Mouse (Mus musculus): ENCODE data around the gene Nfib. TPM values are rescaled to one million over a fixed set of nuclear protein-coding genes. Genes with fewer than 3 reads are reported as not detected.

Nfib gene
- polyA plus RNA-seq, 2 experiments = 1.7 to 2.6 TPM

DNA sequence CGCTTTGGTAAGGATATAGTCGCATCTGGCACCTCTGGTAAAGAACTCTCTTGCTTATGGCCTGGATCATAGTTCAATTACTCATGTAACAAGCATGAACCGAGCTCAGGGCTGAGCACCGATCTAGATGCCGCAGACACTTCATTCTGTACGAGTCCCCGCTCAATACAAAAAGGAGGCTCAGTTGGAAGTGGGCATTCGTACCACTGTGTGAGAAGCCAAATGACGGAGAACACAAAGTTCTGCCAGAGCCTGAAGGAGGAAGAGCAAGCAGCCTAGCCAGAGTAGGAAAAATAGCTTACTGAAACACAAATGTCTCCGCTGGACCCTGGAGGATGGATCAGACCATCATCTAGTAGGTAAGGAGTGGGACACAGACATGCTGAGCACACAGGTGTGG, 246.7 kb downstream of the Nfib start:
- peaks cover 0 to 3% of the 10 kb centered on the region in 2 experiments; a peak in 1 of 4 replicates for H3K4me1 ChIP-seq (replicated peaks; ENCODE audit: control insufficient read depth in 2 of 2, insufficient read depth in 2 of 2, low read length in 1 of 2)
- ATAC-seq (ENCODE audit: insufficient read depth) (no peak), DNase-seq (ENCODE audit: low read depth in 3 of 3, low spot score in 3 of 3) (no peak)
- H3K4me2 ChIP-seq (ENCODE audit: low read depth) = no peak overlapping the region
- H3K9me3 ChIP-seq (ENCODE audit: control insufficient read depth, low read length) = no peaks in the 10 kb centered on the region
- TF ChIP-seq EP300 (IDR thresholded peaks at IDR 0.05; ENCODE audit: low read depth) (no peak), CTCF (IDR thresholded peaks at IDR 0.05; ENCODE audit: low read depth) (no peak)
- WGBS (ENCODE audit: insufficient replicate concordance) = 81% methylated on average over 10 of the region's 10 CpGs
- H3K27ac ChIP-seq = no peak overlapping the region
- H3K9ac ChIP-seq (replicated peaks) = no peak overlapping the region
- H3K36me3 ChIP-seq (replicated peaks; ENCODE audit: control insufficient read depth, insufficient read depth, low read depth) = no peaks in the 10 kb centered on the region
- H3K27me3 ChIP-seq (ENCODE audit: control insufficient read depth, insufficient read depth, low read length) = no peaks in the 10 kb centered on the region
- no peak overlapping the region for H3K4me3 ChIP-seq (ENCODE audit: insufficient read depth in 1 of 2, low read depth in 2 of 2, low read length in 2 of 2)

DNA sequence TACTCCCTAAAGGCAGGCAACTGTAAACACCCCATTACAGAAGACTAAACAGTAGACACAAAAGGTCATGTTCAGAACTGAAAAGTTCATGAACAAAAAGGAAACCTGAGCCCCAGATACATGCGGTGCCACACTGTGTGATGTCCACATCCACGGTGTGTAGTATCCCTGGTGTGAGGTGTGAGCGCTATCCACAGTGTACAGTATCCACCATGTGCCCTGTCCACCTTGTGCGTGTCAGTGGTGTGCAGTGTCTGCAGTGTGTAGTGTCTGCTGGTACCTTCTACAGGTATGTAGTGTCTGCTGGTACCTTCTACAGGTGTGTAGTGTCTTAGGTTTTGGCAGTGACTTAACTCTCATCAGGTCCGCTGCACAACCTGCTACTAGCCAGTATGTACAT, 248.6 kb downstream of the Nfib start:
- no peaks in the 10 kb centered on the region for H3K27me3 ChIP-seq (ENCODE audit: control insufficient read depth, insufficient read depth, low read length)
- 71% methylated on average over 5 of the region's 5 CpGs for WGBS (ENCODE audit: insufficient replicate concordance)
- H3K9ac ChIP-seq (replicated peaks) = no peak overlapping the region
- TF ChIP-seq EP300 (IDR thresholded peaks at IDR 0.05; ENCODE audit: low read depth) (no peak), CTCF (IDR thresholded peaks at IDR 0.05; ENCODE audit: low read depth) (no peak)
- H3K4me1 ChIP-seq (replicated peaks; ENCODE audit: control insufficient read depth in 2 of 2, insufficient read depth in 2 of 2, low read length in 1 of 2) = peaks cover 0 to 3% of the 10 kb centered on the region in 2 experiments; a peak in 2 of 4 replicates
- no peak overlapping the region for H3K4me2 ChIP-seq (ENCODE audit: low read depth)
- ATAC-seq (ENCODE audit: insufficient read depth) (no peak), DNase-seq (ENCODE audit: low read depth in 3 of 3, low spot score in 3 of 3) (no peak)
- no peak overlapping the region for H3K4me3 ChIP-seq (ENCODE audit: insufficient read depth in 1 of 2, low read depth in 2 of 2, low read length in 2 of 2)
- no peaks in the 10 kb centered on the region for H3K9me3 ChIP-seq (ENCODE audit: control insufficient read depth, low read length)
- no peaks in the 10 kb centered on the region for H3K36me3 ChIP-seq (replicated peaks; ENCODE audit: control insufficient read depth, insufficient read depth, low read depth)
- no peak overlapping the region for H3K27ac ChIP-seq

GRCm38 (mm10) chr4:82456323-82456713, 249.2 kb downstream of the Nfib start:
- TF ChIP-seq EP300 (IDR thresholded peaks at IDR 0.05; ENCODE audit: low read depth) (no peak), CTCF (IDR thresholded peaks at IDR 0.05; ENCODE audit: low read depth) (no peak)
- no peaks in the 10 kb centered on the region for H3K9me3 ChIP-seq (ENCODE audit: control insufficient read depth, low read length)
- ATAC-seq (ENCODE audit: insufficient read depth) (no peak), DNase-seq (ENCODE audit: low read depth in 3 of 3, low spot score in 3 of 3) (no peak)
- H3K4me2 ChIP-seq (ENCODE audit: low read depth) = no peak overlapping the region
- no peaks in the 10 kb centered on the region for H3K36me3 ChIP-seq (replicated peaks; ENCODE audit: control insufficient read depth, insufficient read depth, low read depth)
- no peak overlapping the region for H3K4me3 ChIP-seq (ENCODE audit: insufficient read depth in 1 of 2, low read depth in 2 of 2, low read length in 2 of 2)
- H3K9ac ChIP-seq (replicated peaks) = no peak overlapping the region
- no peaks in the 10 kb centered on the region for H3K27me3 ChIP-seq (ENCODE audit: control insufficient read depth, insufficient read depth, low read length)
- no peak overlapping the region for H3K27ac ChIP-seq
- H3K4me1 ChIP-seq (replicated peaks; ENCODE audit: control insufficient read depth in 2 of 2, insufficient read depth in 2 of 2, low read length in 1 of 2) = peaks cover 0 to 3% of the 10 kb centered on the region in 2 experiments; a peak in 2 of 4 replicates
- WGBS (ENCODE audit: insufficient replicate concordance) = 42% methylated on average over 3 of the region's 3 CpGs

GRCm38 (mm10) chr4:82455617-82456322, 249.8 kb downstream of the Nfib start:
- no peak overlapping the region for H3K4me3 ChIP-seq (ENCODE audit: insufficient read depth in 1 of 2, low read depth in 2 of 2, low read length in 2 of 2)
- DNase-seq (ENCODE audit: low read depth in 3 of 3, low spot score in 3 of 3) (no peak), ATAC-seq (ENCODE audit: insufficient read depth) (no peak)
- no peaks in the 10 kb centered on the region for H3K9me3 ChIP-seq (ENCODE audit: control insufficient read depth, low read length)
- H3K4me2 ChIP-seq (ENCODE audit: low read depth) = no peak overlapping the region
- TF ChIP-seq CTCF (IDR thresholded peaks at IDR 0.05; ENCODE audit: low read depth) (no peak), EP300 (IDR thresholded peaks at IDR 0.05; ENCODE audit: low read depth) (no peak)
- H3K36me3 ChIP-seq (replicated peaks; ENCODE audit: control insufficient read depth, insufficient read depth, low read depth) = no peaks in the 10 kb centered on the region
- no peak overlapping the region for H3K27ac ChIP-seq
- no peak overlapping the region for H3K9ac ChIP-seq (replicated peaks)
- WGBS (ENCODE audit: insufficient replicate concordance) = 72% methylated on average over 8 of the region's 8 CpGs
- H3K4me1 ChIP-seq (replicated peaks; ENCODE audit: control insufficient read depth in 2 of 2, insufficient read depth in 2 of 2, low read length in 1 of 2) = peaks cover 0 to 3% of the 10 kb centered on the region in 2 experiments; a peak in 2 of 4 replicates
- no peaks in the 10 kb centered on the region for H3K27me3 ChIP-seq (ENCODE audit: control insufficient read depth, insufficient read depth, low read length)

GRCm38 (mm10) chr4:82454989-82455388, 250.6 kb downstream of the Nfib start:
- Histone ChIP-seq H3K9ac (replicated peaks) (no peak overlapping the region), H3K36me3 (replicated peaks; ENCODE audit: control insufficient read depth, insufficient read depth, low read depth) (no peaks in the 10 kb centered on the region), H3K27me3 (ENCODE audit: control insufficient read depth, insufficient read depth, low read length) (no peaks in the 10 kb centered on the region), H3K4me1 (replicated peaks; ENCODE audit: control insufficient read depth in 2 of 2, insufficient read depth in 2 of 2, low read length in 1 of 2) (peaks cover 0 to 3% of the 10 kb centered on the region in 2 experiments; a peak in 2 of 4 replicates), H3K4me2 (ENCODE audit: low read depth) (no peak overlapping the region), H3K4me3 (ENCODE audit: insufficient read depth in 1 of 2, low read depth in 2 of 2, low read length in 2 of 2) (no peak overlapping the region), H3K27ac (no peak overlapping the region), H3K9me3 (ENCODE audit: control insufficient read depth, low read length) (no peaks in the 10 kb centered on the region)
- WGBS (ENCODE audit: insufficient replicate concordance) = 59% methylated on average over 4 of the region's 4 CpGs
- no peak for DNase-seq (ENCODE audit: low read depth in 3 of 3, low spot score in 3 of 3)
- no peak for TF ChIP-seq CTCF (IDR thresholded peaks at IDR 0.05; ENCODE audit: low read depth)
- TF ChIP-seq EP300 (IDR thresholded peaks at IDR 0.05; ENCODE audit: low read depth) = no peak
- no peak for ATAC-seq (ENCODE audit: insufficient read depth)

Data from liver, embryonic 14.5 days (tissue).